Mouse (Mus musculus): ENCODE data around the gene Daam1. TPM values are rescaled to one million over a fixed set of nuclear protein-coding genes. Genes with fewer than 3 reads are reported as not detected.
"Not testable (repeated sequence)": the region's sequence is repeated elsewhere in the genome, so short reads cannot be mapped to it uniquely, and the experiment has no call there.

Daam1 gene
- total RNA-seq, 1 experiment from 2014 or later = 15.2 TPM

DNA sequence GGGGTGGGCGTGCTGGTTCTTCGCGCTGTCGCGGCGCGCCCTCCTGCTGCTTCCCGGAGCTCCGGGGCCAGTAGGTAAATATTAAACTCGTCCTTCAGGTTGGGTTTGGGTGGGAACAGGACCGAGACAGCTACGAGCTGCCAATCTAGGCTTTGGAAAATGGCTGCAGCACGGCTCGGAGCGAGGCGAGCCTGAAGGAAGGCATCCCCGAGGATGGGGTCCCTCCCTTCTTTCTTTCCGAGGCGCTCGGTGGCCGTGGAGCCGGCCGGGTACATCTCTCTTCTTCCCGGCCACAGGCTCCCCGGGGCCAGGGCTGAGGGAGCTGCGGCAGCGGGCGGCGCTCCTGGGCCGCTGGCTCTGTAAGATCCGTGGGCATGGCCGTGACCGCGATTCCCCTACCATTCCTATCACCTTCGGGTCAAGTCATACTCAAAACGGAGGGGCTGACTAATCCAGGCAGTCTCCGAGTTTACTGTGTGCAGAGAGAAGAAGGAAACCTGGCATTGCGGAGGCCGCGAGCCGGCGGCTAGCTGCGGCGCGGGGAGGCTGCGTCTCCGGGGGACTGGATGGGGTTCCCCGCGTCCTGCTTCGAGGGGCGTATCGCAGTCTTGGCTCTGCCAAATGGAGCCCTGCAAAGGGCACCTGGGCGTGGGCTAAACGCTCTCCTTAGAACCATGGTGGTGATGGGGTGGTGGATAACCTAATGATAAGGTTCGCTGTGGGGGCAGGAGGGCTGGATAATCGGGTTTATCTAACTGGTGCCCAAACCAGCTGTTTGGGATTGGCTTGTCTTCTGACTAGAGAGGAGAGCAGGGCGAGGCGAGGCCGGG is 595 bp downstream of the Daam1 start:
- no peak for ATAC-seq (replicated peaks; ENCODE audit: insufficient number of reproducible peaks, low FRiP score, low TSS enrichment, poor library complexity, severe bottlenecking)

DNA sequence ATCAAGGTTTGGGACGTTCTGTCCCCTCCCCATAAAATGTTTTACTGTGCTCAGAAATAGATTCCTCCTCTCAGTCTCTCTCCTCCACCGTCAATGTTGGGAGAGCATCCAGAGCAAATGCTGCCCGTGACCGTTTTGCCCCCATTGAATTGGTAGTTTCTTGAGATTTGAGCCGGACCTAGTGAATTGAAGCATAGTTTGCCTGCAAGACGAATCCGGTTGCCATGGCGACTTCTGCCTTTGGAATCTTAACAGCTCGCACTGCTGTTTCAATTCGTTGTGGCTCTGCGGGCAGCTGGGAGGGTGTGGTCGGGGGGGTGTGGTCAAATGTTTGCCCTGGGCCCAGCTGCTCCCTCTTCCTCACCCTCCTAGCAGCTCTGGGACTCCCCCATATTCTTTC is 1.3 kb downstream of the Daam1 start:
- ATAC-seq (replicated peaks; ENCODE audit: insufficient number of reproducible peaks, low FRiP score, low TSS enrichment, poor library complexity, severe bottlenecking) = peak; percentile 27; the same call in 1 of the 2 replicates

DNA sequence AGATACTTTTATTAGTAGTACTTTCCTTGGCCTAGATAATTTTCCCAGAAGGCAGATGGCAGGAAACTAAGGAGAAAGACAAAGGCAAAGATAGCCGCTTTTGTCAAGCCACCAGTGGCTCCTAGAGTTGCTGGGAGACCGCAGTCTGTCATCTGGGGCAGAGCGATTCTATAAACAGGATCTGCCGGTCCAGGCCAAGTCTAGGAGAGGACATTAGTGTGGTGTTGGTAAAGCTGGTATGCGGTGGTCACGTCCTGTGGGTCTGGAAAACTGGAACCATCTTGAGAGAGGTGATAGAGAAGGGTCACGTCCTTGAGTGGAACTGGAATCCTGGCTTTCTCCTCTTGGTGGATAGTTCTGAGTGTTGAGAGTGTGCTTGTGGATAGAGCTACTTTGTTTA is 3.2 kb downstream of the Daam1 start:
- no peak for ATAC-seq (replicated peaks; ENCODE audit: insufficient number of reproducible peaks, low FRiP score, low TSS enrichment, poor library complexity, severe bottlenecking)

DNA sequence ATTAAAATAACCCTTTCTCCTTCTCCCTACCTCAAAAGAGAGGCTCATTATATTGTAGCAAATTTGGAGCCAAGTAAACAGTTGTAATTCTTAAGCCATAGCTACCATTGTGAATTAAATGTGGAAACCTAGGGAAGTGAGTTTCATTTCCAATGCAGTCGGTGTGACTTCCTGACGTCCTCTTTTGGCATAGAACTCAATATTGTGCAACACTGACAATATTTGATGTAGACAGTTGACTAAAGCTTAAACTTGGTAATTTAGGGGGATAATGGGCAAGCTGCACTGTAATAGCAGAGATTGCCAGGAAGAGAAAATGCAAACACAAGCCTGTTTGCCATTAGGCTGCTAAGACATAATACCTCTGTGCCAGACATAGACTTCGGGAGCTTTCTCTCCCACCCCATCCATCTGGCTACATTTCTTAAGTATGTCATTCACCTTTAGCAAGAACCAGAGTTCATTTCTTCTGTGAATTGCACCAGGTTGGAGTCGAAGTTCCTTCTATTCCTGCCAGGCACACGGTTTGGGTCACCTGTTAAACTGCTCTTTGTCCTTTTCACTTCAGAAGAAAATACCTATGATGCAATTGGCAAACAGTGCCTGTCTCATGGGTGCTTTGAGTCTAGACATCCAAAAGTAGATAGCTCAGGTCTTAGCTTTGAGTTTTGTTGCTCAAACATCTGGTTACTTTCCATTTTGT is 5.2 kb downstream of the Daam1 start:
- no peak for ATAC-seq (replicated peaks; ENCODE audit: insufficient number of reproducible peaks, low FRiP score, low TSS enrichment, poor library complexity, severe bottlenecking)

DNA sequence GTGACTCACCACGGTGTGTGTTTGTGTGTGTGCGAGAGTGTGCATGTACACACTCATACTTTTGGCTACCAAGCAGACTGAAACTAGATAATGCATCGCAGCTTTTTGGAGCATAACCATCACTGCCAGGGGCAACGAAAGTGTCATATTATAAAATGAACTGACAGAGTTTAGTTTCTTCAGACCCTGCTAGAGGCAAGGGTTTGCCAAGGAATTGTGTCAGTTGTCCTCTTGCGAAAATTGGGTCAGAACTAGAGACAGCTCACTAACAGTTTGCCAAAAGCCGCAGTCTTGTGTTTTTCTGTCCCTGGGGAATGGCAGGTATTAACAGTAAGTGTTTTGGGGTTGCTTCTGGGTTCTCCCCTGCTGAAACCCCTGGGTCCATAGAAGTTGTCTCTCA is 5.9 kb downstream of the Daam1 start:
- ATAC-seq (replicated peaks; ENCODE audit: insufficient number of reproducible peaks, low FRiP score, low TSS enrichment, poor library complexity, severe bottlenecking) = no peak

DNA sequence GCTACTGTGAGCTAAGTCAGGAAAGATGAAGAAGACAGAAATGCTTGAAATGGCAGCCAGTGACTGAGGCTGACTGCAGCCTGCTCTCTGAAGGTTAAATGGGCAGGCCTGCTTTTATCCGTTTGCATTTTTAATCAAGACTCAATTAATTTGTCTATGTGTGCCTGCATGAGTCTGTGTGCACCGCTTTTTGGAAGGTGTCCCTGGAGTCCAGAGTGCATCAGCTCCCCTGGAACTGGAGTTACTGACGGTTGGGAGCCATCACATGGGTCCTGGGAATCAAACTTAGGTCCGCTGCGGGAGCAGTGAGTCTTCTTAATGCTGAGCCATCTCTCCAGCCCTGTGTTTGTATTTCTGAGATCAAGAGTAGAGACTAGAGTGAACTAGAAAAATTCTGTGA is 6.7 kb downstream of the Daam1 start:
- no peak for ATAC-seq (replicated peaks; ENCODE audit: insufficient number of reproducible peaks, low FRiP score, low TSS enrichment, poor library complexity, severe bottlenecking)

DNA sequence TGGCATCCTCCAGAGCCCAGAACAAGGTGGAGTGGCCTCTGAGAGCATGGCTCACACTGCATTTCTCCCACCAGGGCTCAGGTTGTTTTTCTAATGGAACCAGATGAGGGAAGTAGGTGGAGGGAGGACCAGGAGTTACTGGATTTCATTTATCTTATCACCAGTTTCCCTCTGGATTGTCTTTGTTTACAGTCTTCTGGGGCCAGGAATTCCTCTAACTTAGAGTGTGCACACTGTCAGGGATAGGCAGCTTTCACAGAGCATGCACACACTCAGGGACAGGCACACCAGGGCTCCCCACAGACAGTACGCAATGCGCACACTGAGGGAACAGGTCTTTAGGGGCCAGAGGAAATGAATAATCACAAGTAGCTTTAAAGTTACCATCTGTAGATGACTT is 7.4 kb downstream of the Daam1 start:
- no peak for ATAC-seq (replicated peaks; ENCODE audit: insufficient number of reproducible peaks, low FRiP score, low TSS enrichment, poor library complexity, severe bottlenecking)

DNA sequence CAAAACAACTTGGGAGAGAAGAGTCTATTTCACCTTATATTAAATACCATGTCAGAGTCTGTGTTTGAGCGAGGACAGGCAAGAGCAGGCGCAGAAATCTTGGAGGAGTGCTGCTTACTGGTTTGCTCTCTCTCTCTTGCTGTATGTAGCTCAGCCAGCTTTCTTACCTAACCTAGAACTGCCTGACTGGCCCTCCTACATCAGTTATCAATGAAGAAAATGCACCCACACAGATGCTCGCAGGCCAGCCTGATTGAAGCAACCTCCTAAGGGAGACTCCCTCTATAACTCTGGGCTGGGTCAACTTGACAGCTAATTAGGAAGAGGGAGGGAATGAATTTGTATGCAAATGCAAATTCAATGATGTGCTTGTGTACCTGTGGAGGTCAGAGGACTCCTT is 8.8 kb downstream of the Daam1 start:
- no peak for ATAC-seq (replicated peaks; ENCODE audit: insufficient number of reproducible peaks, low FRiP score, low TSS enrichment, poor library complexity, severe bottlenecking)

DNA sequence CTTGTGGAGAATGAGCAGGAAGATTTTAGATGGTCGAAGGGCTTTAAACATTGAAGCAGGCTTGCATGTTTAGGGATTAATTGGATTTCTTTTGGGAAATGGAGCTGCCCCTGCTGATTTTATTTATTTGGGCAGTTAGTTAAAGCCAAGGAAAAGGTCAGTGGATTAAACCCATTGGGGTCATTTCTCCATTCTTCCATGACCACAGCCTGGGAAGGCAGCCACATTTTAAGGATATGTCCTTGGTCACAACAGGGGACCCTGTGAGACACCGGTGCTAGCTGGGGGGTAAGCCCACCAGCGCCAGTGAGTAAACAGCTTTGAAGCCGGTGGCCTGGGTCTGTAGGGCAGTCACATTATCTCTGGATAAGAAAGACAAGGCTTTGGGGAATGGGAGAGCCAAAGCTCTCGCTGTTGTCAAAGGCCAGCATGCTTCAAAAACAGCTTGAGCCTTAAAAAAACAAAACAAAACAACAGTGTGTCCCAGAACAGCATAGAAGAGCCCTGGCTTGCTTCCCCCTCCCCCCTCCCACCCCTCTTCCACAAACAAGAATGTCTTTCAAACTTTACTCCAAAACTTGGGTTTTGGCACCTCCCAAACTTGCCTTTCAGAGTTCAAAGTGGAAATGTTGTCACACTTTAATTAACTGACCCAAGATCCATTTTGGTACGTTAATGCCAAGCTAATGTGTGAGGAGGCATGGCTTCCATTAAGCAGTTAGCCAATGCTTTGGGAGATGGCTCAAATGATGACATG is 9.7 kb downstream of the Daam1 start:
- ATAC-seq (replicated peaks; ENCODE audit: insufficient number of reproducible peaks, low FRiP score, low TSS enrichment, poor library complexity, severe bottlenecking) = no peak

DNA sequence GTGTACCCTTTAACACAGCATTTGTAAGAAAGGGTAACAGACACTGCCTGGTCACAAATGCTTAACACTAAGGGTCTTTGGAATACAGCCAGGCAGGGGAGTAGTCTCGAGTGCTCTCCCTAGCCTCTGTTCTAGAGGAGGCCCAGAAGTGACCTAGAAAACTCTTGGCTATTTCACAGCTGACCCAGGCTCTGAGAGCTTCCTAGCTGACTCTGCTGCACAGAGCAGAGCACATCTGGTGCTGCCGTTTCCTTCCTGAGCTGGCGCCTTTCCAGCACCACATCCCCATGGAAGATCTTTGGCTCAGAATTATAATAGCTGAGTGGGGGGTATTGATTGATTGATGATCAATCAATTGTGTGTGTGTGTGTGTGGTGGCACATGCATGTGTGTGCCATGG is 11.1 kb downstream of the Daam1 start:
- ATAC-seq (replicated peaks; ENCODE audit: insufficient number of reproducible peaks, low FRiP score, low TSS enrichment, poor library complexity, severe bottlenecking) = no peak

DNA sequence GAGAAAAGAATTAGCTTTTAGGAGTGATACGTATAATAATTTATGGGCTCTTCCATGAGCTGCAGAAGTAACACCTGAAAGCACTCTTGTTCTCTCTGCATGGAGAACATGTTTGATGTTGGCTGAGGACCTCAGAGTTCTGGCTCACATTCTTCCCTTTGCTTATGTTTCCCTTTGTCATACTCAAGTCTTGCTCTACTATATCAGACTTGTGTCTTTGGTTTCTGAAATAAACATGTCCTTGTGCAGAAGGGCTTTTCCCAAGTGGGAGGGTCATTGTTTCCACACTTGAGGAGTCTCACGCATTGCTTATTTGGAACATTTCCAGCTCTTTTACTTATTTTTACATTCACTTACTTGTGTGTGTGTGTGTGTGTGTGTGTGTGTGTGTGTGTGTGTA is 11.7 kb downstream of the Daam1 start:
- ATAC-seq (replicated peaks; ENCODE audit: insufficient number of reproducible peaks, low FRiP score, low TSS enrichment, poor library complexity, severe bottlenecking) = no peak

DNA sequence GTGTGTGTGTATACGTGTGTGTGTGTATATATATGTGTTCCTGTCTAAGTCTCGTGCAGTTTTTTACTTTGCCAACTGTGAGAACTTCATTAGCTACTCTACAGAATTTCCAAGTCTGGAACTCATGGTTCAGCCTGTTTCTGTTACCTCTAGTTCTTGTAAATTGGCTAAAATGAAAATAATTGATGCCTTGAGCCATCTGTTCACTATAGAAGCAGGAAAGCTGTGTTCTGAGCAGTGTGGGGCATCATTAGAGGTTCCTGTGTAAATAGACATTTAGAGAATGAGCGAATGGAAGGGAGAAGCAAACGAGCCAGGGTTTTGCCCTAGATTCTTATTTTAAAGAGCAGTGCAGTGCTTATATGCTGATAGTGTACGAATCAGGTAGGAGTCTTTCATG is 14.6 kb downstream of the Daam1 start:
- no peak for ATAC-seq (replicated peaks; ENCODE audit: insufficient number of reproducible peaks, low FRiP score, low TSS enrichment, poor library complexity, severe bottlenecking)

DNA sequence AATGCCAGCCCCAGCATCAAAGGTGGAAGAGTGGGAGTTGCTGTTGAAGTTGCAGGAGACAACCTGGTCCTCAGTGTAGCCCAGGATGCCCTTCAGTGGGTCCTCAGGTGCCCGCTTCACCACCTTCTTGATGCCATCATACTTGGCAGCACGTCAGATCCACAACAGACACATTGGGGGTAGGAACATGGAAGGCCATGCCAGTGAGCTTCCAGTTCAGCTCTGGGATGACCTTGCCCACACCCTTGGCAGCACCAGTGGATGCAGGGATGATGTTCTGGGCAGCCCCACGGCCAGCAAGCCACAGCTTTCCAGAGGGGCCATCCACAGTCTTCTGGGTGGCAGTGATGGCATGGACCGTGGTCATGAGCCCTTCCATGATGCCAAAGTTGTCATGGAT is 15.5 kb downstream of the Daam1 start:
- ATAC-seq (replicated peaks; ENCODE audit: insufficient number of reproducible peaks, low FRiP score, low TSS enrichment, poor library complexity, severe bottlenecking) = not testable (repeated sequence)

DNA sequence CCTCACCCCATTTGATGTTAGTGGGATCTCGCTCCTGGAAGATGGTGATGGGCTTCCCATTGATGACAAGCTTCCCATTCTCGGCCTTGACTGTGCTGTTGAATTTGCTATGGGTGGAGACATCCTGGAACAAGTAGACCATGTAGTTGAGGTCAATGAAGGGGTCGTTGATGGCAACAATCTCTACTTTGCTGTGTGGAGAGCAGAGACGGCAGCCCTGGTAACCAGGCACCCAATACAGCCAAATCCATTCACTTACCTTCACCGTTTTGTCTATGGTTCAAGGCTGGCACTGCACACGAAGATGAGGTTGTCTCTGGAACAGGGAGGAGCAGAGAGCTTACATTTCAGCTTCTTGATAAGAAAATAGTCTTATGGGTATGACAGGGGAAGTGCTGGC is 16.1 kb downstream of the Daam1 start:
- not testable (repeated sequence) for ATAC-seq (replicated peaks; ENCODE audit: insufficient number of reproducible peaks, low FRiP score, low TSS enrichment, poor library complexity, severe bottlenecking)

DNA sequence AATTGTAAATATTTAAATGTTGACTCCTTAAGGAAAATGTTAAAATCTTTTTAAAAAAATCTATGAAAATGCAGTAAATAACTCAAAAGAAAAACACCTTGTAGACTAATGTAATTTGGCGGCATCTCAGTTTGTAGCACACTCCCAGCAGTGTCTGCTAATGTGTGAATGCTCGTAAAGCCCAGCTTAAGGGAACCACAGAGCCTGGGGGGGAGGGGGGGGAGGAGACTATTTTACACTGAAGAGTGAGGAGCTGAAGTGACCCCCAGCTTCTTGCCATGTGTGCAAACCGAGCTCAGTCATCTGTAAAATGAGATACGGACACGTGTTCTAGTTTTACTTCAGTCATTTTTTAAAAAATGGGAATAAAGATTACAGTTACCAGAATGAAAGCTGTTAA is 16.7 kb downstream of the Daam1 start:
- no peak for ATAC-seq (replicated peaks; ENCODE audit: insufficient number of reproducible peaks, low FRiP score, low TSS enrichment, poor library complexity, severe bottlenecking)

DNA sequence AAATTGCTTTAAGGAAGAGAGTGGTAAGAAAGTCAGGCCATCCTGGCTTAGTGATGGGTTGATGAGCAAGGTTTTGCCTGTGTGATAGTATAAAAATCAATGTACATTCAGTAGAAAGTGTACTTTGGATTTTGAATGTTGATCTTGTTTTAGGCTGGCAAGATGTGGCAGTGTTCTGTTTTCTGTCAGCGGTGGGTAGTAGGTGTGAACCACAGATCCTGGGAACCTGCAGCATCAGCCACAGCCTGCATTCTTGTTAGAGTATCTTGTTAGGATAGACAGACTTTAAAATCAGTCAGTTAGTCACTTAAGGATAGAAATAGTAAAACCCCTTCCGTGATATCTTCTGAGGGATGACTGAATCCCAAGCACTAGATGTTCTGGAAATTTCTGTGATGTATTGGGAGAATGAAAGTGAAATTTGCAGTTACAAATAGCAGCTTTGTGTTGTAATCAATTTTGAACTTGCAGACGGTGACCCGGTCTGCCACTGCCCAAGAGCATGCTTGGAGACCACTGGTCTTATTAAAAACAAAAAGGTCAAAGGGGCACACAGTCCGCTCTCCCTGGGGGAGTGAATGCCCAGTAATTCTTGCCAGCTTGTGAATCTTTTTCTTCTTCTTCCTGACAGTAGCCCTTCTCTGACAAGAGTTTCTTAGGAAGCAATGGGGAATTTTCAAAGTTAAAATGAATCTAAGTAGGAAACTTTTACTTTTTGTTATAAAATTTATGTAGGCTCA is 17.3 kb downstream of the Daam1 start:
- ATAC-seq (replicated peaks; ENCODE audit: insufficient number of reproducible peaks, low FRiP score, low TSS enrichment, poor library complexity, severe bottlenecking) = no peak

DNA sequence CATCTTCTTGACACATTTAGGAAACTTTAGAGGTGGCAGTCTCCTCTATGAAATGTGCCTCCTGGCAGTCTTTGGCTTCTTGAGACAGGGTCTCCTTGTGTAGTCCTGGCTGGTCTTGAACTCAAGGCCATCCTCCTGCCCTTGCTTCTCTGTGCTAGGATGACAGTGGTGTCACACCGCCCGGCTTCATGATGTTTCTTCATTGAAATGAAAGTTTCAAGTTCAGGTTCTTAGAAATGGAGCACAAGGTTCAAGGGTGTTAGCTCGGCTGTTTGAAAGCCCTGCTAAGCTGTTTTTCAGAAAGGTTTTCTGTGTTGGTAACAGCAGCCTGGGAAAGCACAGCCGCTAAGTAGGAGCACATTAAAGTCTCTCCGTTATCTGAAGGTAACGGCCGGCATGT is 18.2 kb downstream of the Daam1 start:
- no peak for ATAC-seq (replicated peaks; ENCODE audit: insufficient number of reproducible peaks, low FRiP score, low TSS enrichment, poor library complexity, severe bottlenecking)

DNA sequence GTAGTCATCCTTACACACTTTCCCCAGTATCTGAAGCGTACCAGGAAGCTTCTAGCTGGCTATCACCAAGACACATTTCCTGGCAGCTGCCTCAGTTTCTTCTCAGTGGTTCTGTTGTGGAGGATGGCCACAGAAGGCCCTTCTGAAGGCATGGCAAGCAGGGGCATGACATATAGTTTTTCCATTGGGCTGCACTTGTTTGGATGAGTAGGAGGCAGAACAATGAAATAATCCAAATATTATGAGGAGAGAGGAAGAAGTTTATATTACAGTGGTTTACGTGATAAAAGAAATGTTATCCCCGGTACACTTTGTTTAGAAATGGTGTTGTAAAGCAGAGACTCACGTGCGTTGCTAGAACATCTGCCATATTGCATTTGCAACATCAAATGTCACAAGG is 19.3 kb downstream of the Daam1 start:
- no peak for ATAC-seq (replicated peaks; ENCODE audit: insufficient number of reproducible peaks, low FRiP score, low TSS enrichment, poor library complexity, severe bottlenecking)

DNA sequence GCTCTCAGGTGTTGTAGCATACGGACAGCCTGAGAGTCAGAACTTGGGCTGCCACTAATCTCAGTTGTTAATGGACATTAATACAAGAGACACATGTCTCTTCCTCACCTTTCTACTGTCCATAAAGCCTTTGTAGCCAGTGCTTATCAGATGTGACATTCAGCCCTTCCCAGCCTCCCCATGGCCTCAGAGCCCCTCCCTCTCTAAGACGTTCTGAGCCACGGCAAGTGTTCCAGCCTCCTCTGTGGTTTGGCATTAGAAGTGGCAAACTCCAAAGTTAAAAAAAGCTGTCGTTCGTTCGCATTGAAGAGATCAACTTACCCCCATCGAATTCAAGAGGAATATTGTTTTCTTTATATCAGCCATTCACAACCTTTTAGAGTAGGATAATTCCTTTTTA is 21.8 kb downstream of the Daam1 start:
- ATAC-seq (replicated peaks; ENCODE audit: insufficient number of reproducible peaks, low FRiP score, low TSS enrichment, poor library complexity, severe bottlenecking) = no peak

Data from monocyte, adult 5-6 weeks (primary cell).